Mouse (Mus musculus) lung, postnatal 4 days (tissue): ENCODE measurements around the gene Eaf2.

Experiments used
- DNase-seq, 2 experiments: peaks; one replicate each; pipeline ENCODE4 v3.0.0; 2021

The Eaf2 gene

GRCm38 (mm10) chr16:36828820-36829219, 46.0 kb downstream of the Eaf2 start:
- DNase-seq = no peak

- DNase-seq = peak; percentile 86
Measured at GRCm38 (mm10) chr16:36828054-36828786, 46.6 kb downstream of the Eaf2 start, which contains the start of gene Iqcb1. Gene Iqcb1, plus strand, starts transcription at chr16:36828385.

GRCm38 (mm10) chr16:36827611-36828053, 47.2 kb downstream of the Eaf2 start:
- DNase-seq = no peak

GRCm38 (mm10) chr16:36821474-36821873, 53.3 kb downstream of the Eaf2 start:
- DNase-seq = peak in 1 of 2 experiments; percentile 17

GRCm38 (mm10) chr16:36820747-36821146, 54.1 kb downstream of the Eaf2 start:
- no peak for DNase-seq

GRCm38 (mm10) chr16:36820016-36820415, 54.8 kb downstream of the Eaf2 start:
- DNase-seq = no peak

GRCm38 (mm10) chr16:36817321-36817926, 57.4 kb downstream of the Eaf2 start:
- DNase-seq = peak; percentile 80 to 83

GRCm38 (mm10) chr16:36816916-36817315, 57.9 kb downstream of the Eaf2 start:
- no peak for DNase-seq

- no peak for DNase-seq
Measured at GRCm38 (mm10) chr16:36813680-36814079, 61.1 kb downstream of the Eaf2 start.

GRCm38 (mm10) chr16:36808616-36809015, 66.2 kb downstream of the Eaf2 start:
- no peak for DNase-seq

GRCm38 (mm10) chr16:36802361-36802760, 72.4 kb downstream of the Eaf2 start:
- no peak for DNase-seq

- no peak for DNase-seq
Measured at GRCm38 (mm10) chr16:36798334-36798733, 76.5 kb downstream of the Eaf2 start.

GRCm38 (mm10) chr16:36794976-36795375, 79.8 kb downstream of the Eaf2 start:
- DNase-seq = no peak

GRCm38 (mm10) chr16:36790166-36790565, 84.6 kb downstream of the Eaf2 start:
- DNase-seq = no peak

- no peak for DNase-seq
Measured at GRCm38 (mm10) chr16:36786466-36786865, 88.3 kb downstream of the Eaf2 start.

GRCm38 (mm10) chr16:36784594-36785313, 90.0 kb downstream of the Eaf2 start, which contains the start of gene Slc15a2:
Gene Slc15a2, minus strand, starts transcription at chr16:36784962.
- peak; percentile 16 to 32 for DNase-seq

GRCm38 (mm10) chr16:36784146-36784545, 90.7 kb downstream of the Eaf2 start:
- DNase-seq = no peak

GRCm38 (mm10) chr16:36775658-36776057, 99.1 kb downstream of the Eaf2 start:
- DNase-seq = no peak

GRCm38 (mm10) chr16:36772996-36773395, 101.8 kb downstream of the Eaf2 start:
- DNase-seq = peak; percentile 9 to 20

GRCm38 (mm10) chr16:36771703-36772102, 103.1 kb downstream of the Eaf2 start:
- DNase-seq = no peak

- no peak for DNase-seq
Measured at GRCm38 (mm10) chr16:36771244-36771643, 103.6 kb downstream of the Eaf2 start.

GRCm38 (mm10) chr16:36770830-36771229, 104.0 kb downstream of the Eaf2 start:
- DNase-seq = peak; percentile 16 to 33

GRCm38 (mm10) chr16:36770191-36770771, 104.5 kb downstream of the Eaf2 start:
- DNase-seq = peak in 1 of 2 experiments; percentile 27
